Mouse (Mus musculus) embryonic fibroblast, embryonic 13.5 days (primary cell): Measurements from ENCODE around the gene Tmem132a.

ENCODE experiments used
- CTCF ChIP-seq: IDR thresholded peaks from 2 replicates; pipeline ENCODE4 v1.5.1; 2011; ENCODE audit warnings: mild to moderate bottlenecking, control low read depth, low read length, moderate library complexity, borderline replicate concordance; ENCODE audit not compliant: insufficient read depth
- POLR2A ChIP-seq: IDR thresholded peaks from 2 replicates; pipeline ENCODE4 v1.6.1; 2011; ENCODE audit warnings: low read depth, mild to moderate bottlenecking, control low read depth, low read length, moderate library complexity

- no peak for TF ChIP-seq CTCF
- no peak for TF ChIP-seq POLR2A
These were observed 56.7 kb downstream of the Tmem132a start for GRCm38 (mm10) chr19:10813039-10813438.
